Mouse (Mus musculus) cortical plate, adult 2 months (tissue): ENCODE data around the gene Pdzrn4.

ENCODE experiments used
- CTCF ChIP-seq: fragments of 200-500 bp; IDR thresholded peaks from 2 replicates; pipeline ENCODE4 v1.5.1; 2011; ENCODE audit warnings: mild to moderate bottlenecking, control low read depth, low read length; ENCODE audit not compliant: insufficient read depth; ENCODE audit errors: extremely low read depth
- POLR2A ChIP-seq: fragments of 200-500 bp; IDR thresholded peaks from 2 replicates; pipeline ENCODE4 v1.6.1; 2011; ENCODE audit warnings: mild to moderate bottlenecking, low read length, control low read depth; ENCODE audit not compliant: insufficient read depth; ENCODE audit errors: extremely low read depth

- no peak for TF ChIP-seq CTCF
- TF ChIP-seq POLR2A = no peak
These were observed 32.1 kb upstream of the Pdzrn4 start for GRCm38 (mm10) chr15:92364592-92364991.
